Mouse (Mus musculus) thymus, adult 18-20 months (tissue): ENCODE data around the gene Nlk.

Source experiments
- DNase-seq, 2 experiments: peaks; one replicate each; pipeline ENCODE4 v3.0.0; 2022; ENCODE audit warnings: mixed read lengths in 2 of 2

The Nlk gene

GRCm38 (mm10) chr11:78696777-78697752 lies at the start of gene Nlk:
Gene Nlk (minus strand): TSS chr11:78697373.
- DNase-seq: peak; percentile 98 to 99

- no peak for DNase-seq
Measured at GRCm38 (mm10) chr11:78746264-78746663, 49.1 kb upstream of the Nlk start.

GRCm38 (mm10) chr11:78745475-78745874 lies 48.3 kb upstream of the Nlk start:
- no peak for DNase-seq

- DNase-seq: no peak
Measured at GRCm38 (mm10) chr11:78742461-78742860, 45.3 kb upstream of the Nlk start.

GRCm38 (mm10) chr11:78741958-78742357 lies 44.8 kb upstream of the Nlk start:
- no peak for DNase-seq

GRCm38 (mm10) chr11:78739361-78739760 lies 42.2 kb upstream of the Nlk start:
- no peak for DNase-seq

- DNase-seq: no peak
Measured at GRCm38 (mm10) chr11:78736877-78737408, 39.8 kb upstream of the Nlk start.

GRCm38 (mm10) chr11:78735168-78735567 lies 38.0 kb upstream of the Nlk start:
- DNase-seq: no peak

- DNase-seq: no peak
Measured at GRCm38 (mm10) chr11:78732619-78733018, 35.4 kb upstream of the Nlk start.

- DNase-seq: no peak
Measured at GRCm38 (mm10) chr11:78730902-78731301, 33.7 kb upstream of the Nlk start.

- no peak for DNase-seq
Measured at GRCm38 (mm10) chr11:78728041-78728440, 30.9 kb upstream of the Nlk start.

- no peak for DNase-seq
Measured at GRCm38 (mm10) chr11:78726366-78726765, 29.2 kb upstream of the Nlk start.

- no peak for DNase-seq
Measured at GRCm38 (mm10) chr11:78724792-78725191, 27.6 kb upstream of the Nlk start.

GRCm38 (mm10) chr11:78721419-78721818 lies 24.2 kb upstream of the Nlk start:
- DNase-seq: no peak

GRCm38 (mm10) chr11:78717655-78718054 lies 20.5 kb upstream of the Nlk start:
- DNase-seq: no peak

GRCm38 (mm10) chr11:78708642-78709041 lies 11.5 kb upstream of the Nlk start:
- DNase-seq: no peak

- DNase-seq: no peak
Measured at GRCm38 (mm10) chr11:78706026-78706425, 8.9 kb upstream of the Nlk start.

- no peak for DNase-seq
Measured at GRCm38 (mm10) chr11:78703085-78703484, 5.9 kb upstream of the Nlk start.

- DNase-seq: no peak
Measured at GRCm38 (mm10) chr11:78702319-78702718, 5.1 kb upstream of the Nlk start.

- peak; percentile 65 to 85 for DNase-seq
Measured at GRCm38 (mm10) chr11:78697753-78698171, 589 bp upstream of the Nlk start.

GRCm38 (mm10) chr11:78694249-78694648 lies 2.9 kb downstream of the Nlk start:
- DNase-seq: no peak

- no peak for DNase-seq
Measured at GRCm38 (mm10) chr11:78693307-78693706, 3.9 kb downstream of the Nlk start.

GRCm38 (mm10) chr11:78691201-78691600 lies 6.0 kb downstream of the Nlk start:
- DNase-seq: no peak

- DNase-seq: no peak
Measured at GRCm38 (mm10) chr11:78690547-78690946, 6.6 kb downstream of the Nlk start.
